Mouse (Mus musculus) urinary bladder, postnatal 10 days (tissue): ENCODE data around the gene Npw.
A peak's percentile ranks its signal among the peaks of the same experiment; 100 is the strongest.
"Not testable (repeated sequence)": the region's sequence is repeated elsewhere in the genome, so short reads cannot be mapped to it uniquely, and the experiment has no call there.

Experiments used
- DNase-seq: peaks from one replicate; pipeline ENCODE4 v3.0.0; 2022; ENCODE audit warnings: low spot score

The Npw gene

DNA sequence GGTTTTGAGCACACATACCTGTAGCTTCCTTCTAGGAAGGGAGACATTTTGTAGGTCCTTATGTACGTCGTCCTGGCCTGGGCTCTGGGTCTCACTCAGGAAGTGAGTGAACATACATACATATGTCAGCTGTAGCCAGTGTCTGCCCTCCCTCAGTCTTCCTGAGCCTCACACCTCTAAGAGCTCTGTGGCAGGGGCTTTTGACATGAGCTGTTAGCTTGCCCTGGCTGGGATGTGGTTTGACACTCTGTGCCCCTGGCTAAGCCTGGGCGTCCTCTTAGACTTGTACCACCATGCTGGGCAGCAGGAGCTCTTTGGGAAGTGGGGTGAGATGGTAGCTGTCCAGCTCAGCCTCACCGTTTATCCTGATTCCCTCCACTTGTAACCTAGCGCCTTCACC is 13.1 kb upstream of the Npw start:
- no peak for DNase-seq

DNA sequence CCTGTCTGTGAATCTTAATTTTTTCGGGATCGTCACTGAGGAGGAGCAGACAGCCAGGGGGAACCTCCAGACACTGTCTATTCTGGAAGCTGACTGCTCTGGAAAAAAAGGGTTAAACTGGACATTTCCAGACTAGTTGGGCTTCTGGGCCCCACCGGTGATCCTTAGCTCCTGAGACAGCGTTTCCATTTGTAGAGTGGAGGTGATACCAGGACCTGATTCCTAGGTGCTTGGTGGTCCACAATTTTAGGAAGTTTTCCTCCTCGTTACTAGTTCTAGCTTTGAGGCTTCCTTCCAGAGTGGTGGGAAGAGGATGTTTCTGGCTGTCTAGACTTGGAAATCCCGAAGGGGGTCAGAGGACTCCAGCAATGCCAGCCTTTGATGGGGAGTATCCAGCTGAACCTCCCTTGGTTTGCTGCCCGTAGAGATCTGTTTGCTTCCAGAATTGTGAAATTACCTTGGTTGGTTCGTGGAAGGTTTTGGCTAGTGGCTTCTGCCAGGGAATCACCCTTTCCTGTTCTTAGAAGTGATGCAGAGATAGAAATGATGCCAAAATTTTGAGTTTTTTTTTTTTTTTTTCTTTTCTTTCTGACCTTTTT is 12.1 kb upstream of the Npw start:
- DNase-seq = no peak

DNA sequence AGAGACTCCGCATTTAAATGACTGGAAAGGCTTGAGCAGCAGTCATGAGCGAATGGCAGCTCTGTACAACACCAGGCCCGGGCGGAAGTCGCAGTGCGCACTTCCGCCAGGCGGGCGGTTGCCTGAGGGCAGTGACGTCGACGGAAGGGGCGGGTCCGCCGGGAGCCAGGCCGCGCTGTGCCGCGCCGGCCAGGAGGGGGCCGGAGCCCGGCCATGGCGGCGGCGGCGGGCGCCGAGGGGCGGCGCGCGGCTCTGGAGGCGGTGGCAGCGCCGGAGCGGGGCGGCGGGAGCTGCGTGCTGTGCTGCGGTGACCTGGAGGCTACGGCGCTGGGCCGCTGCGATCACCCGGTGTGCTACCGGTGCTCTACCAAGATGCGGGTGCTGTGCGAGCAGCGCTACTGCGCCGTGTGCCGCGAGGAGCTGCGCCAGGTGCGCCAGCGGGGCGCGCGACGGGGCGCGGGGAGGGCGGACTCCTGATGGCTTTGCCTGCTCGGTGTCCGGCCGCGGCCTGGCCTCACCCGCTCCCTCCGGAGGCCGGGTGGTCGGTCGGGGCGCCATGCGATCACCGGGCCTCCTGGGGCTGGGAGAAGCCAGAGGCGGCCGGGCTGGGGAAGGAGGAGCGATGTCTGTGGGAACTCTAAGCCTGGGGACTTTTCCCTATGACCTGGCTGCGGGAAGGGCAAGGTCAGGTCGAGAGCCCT is 11.4 kb upstream of the Npw start, which contains the start of gene Zfp598:
Zfp598 (plus strand) TSS at position 143 of the 701 bp plus-strand sequence.
- DNase-seq = peak; percentile 85

DNA sequence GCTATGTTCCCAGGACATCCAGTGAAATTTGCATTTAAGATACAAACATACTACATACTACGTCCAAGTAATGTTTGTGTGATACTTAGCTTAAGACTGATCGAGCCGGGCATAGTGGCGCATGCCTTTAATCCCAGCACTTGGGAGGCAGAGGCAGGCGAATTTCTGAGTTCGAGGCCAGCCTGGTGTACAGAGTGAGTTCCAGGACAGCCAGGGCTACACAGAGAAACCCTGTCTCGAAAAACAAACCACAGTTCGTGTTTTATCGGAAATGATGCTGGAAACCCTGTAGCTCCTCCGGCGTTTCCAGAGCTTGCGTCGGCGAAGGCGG is 10.9 kb upstream of the Npw start:
- DNase-seq = not testable (repeated sequence)

DNA sequence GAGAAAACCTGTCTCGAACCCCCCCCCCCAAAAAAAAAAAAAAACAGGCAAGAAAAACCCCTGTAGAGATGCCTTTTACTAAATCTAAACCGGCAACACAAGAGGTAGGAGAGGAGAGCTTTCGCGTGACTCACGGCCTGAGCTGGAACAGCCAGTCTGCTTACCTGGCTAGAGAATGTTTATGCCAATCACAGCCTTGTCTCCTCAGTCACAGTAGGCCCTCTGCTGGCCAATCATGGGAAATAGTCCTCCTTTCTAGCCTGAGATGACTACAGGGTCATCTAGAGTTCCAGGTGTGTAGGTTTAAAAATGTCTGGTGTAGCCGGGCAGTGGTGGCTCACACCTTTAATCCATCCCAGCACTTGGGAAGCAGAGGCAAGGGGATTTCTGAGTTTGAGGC is 9.2 kb upstream of the Npw start:
- DNase-seq = no peak

DNA sequence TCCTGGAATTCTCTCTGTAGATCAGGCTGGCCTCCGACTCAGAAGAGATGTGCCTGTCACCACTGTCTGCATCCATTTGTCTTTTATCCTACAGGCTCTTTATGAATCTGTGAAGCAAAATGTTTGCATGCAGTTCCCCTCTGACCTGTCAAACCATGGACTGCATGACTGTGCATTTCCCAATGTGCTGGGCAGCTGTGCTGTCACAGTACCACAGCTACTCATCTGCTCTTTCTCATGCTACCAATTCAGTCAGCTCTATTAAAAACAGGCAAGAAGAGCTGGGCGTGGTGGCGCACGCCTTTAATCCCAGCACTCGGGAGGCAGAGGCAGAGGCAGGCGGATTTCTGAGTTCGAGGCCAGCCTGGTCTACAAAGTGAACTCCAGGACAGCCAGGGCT is 8.8 kb upstream of the Npw start:
- not testable (repeated sequence) for DNase-seq

DNA sequence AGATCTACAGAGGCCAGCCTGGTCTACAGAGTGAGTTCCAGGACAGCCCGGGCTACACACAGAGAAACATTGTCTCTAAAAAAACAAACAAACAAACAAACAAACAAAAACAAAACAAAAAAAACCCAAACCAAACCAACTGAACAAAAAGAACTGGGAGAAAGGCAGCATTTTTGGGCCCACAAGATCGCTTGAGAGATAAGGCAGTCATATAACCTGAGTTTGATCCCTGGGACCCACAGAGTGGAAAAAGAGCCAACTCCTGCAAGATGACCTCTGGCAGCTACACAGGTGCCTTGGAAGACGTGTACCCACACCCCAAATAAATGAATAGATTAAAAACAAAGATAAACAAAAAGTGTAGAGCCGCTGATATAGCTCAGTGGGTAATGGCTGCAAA is 3.3 kb downstream of the Npw start:
- DNase-seq = no peak

DNA sequence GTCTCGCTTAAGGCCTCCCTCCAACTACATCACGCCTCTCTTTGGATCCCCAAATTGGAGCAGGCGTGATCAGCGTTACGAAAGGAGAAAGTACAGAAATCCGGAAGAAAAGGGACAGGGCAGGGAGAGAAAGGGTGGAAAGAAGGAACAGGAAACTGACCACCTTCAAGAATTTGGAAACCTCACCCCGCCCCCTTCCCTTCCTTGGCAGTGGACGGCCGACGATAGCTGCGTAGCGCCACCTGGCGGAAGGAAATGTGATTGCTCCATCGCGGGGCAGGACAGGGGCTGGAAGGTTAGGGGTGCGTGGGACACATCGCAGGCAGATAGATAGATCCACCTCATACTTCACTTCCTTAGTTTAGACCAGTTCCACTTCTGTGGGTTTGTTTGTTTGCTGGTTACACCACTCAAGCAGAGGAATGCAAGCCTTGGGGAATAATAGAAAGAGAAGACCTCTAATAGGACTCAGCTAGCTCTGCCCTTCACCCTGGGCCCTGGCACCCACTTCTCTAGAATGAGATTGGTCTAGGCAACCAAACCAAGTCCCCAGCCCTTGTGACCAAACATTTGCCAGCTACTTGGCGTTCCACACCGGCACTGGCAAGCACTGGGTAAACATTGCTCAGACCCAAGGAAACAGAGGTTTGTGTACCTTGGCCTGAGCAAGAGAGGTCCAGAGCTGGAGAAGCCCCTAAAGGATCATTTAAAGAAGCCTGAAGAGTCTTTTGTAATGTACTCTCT is 4.1 kb downstream of the Npw start:
- DNase-seq = no peak

DNA sequence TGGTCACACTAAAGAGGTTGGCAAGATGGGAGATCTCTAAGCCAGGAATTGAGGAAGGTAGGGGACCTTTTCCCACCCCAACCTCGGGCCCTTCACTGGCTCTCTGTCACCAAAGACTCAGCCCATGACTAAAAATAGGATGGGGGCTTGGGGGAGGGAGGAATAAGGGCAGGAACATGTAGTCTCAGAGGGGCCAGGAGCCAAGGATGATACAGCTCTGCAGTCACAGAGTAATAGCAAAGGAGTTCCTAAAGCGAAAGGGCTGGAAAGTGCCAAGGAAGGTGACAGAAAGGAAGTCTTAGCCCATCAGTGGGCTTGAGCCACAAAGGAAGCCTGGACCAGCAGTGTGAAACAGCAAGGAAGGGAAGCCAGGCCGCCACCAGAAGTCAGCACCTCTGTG is 6.4 kb downstream of the Npw start:
- DNase-seq = no peak

DNA sequence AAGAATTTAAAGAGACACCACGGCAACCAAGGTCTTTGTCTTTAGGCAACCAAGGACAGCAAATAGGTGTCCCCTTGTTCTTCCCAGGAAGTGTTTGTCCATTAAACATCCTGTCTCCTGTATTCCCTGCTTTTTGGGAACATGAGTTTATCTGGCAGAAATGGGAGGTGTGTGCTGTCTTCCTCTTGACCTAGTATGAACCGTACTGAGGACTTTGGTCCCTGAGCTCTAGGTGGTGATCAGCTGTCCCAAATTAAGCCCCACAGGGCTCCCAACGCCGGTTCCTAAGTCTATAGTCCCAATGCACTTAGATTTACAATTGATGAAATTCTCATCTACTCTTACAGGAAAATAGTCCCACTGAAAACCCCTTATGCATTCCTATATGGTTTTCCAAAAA is 7.5 kb downstream of the Npw start:
- DNase-seq = no peak

DNA sequence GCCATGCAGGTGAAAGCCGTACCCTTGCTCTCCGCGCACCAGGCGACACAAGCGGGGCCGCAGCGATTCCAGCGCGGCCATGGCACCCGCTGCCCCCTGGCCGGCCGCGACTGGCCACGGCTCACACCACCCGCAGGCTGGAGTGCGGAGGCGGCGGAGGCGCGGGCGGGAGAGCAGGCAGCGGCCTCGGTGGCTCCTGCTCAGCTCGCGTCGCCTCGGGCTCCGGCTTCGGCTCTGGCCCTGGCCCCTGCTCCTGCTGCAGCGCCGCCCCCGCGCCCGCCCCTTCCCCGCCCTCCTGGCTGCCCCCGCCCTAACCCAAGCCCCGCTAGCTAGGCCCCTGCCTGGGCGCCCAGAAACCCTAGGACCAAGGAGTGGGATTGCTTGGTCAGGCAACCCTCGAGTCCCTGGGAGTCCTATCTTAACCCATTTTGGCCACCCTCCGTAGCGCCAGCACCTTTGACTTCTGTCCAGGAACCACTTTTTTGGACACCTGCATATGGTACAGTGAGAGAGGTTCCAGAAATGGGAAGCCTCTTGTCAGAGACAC is 8.1 kb downstream of the Npw start, which contains the start of gene Slc9a3r2:
Slc9a3r2 (minus strand) TSS at position 258 of the 547 bp plus-strand sequence.
- DNase-seq = no peak

DNA sequence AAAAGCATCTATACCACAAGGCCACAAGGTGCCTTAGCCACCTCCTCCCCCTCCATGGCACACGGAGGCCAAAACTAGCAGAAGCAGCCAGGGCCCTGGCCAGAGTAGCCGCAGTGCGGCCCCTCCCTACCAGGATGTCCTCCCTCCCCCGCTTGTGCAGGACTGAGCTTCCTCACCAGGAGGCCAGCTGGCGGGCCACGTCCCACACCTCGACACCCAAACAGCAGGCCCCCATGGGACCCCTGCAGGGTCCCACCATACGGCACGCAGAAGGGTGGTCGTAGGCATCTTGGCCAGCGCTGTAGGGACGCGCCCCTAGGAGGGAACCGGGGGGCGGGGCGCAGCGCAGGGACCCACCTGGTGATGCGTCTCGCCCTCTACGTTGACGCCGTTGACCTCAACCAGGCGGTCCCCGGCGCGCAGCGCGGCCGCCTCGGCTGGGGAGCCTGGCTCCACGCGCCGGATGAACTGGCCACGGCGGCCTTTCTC is 8.6 kb downstream of the Npw start:
- DNase-seq = no peak

DNA sequence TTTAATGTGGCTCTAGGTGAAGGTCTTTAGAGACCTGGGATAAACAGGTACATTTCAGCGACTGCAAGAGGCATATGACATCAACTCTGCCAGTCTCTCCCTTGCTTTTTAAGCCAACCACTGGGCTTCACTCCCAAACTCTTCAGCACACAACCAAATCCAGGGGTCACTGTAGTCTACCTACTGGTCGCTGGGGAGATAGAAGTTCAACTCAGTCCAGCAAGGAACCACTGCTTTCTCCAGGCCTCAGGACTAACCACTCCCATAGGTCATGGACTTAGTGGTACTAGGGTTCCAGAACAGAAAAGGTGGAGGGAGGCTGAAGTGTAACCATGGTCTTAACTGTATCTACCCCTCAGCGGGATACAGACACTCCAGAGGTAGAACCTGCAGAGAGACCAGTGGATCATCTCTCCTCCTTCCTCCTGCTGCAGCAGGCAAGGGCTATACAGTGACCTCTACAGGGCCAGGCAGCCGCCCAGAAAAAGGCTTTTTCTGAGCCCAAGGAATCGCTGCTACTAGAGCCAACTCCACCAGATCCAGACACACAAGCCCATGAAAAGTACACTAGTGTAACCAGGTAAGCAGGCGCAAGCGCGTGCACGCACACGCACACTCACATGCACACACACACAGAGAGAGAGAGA is 9.4 kb downstream of the Npw start:
- DNase-seq = no peak

DNA sequence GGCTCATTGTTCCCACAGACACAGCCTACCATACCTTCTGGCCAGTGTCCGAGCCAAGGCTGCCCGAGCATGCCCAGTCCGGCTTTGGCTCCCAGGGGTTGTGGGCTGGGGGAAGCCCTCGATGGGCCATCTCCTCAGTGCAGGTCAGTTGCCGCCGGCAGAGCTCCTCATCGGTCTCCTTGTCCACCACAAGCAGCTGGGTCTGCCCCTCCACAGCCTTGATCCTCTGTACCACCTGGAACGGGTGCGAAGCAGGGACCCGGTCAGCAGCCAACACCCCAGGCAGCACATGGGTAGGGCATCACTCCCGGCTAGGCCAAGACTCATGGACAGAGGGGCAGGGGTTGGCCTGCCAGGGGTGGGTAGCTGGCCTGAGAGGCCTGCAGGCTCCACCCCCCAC is 10.8 kb downstream of the Npw start:
- no peak for DNase-seq

DNA sequence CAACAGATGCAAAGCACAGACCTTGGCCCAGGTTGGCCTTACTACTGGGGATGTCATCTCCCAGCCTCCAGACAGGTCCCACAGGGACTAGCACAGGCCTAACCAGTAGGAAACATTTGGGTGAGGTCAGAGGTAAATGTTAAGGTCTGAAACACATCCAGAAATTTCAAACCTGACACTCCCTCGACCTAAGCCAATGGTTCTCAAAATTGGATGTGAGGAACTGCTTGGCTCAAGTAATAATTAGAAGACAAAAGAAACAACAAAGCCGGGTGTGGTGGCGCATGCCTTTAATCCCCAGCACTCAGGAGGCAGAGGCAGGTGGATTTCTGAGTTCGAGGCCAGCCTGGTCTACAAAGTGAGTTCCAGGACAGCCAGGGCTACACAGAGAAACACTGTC is 11.9 kb downstream of the Npw start:
- no peak for DNase-seq

DNA sequence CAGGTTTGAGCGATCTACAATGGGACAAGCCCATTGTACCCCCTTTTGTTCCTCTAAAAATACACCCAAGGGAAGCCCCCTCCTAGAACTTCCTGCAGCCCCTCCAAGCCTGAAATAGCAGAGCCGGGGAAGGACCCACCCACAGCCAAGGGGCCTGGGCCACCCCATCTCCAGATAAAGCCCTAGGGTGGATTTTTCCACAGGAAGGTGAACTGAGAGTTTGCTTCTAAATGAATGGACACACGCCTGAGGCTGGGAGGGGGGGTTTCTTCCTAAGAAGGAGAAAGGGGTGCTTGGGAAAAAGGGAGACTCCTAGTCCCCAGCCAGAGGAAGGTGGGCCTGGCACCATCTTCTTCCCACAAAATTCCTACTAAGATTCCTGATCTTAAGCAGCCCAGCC is 12.3 kb downstream of the Npw start:
- DNase-seq = no peak

DNA sequence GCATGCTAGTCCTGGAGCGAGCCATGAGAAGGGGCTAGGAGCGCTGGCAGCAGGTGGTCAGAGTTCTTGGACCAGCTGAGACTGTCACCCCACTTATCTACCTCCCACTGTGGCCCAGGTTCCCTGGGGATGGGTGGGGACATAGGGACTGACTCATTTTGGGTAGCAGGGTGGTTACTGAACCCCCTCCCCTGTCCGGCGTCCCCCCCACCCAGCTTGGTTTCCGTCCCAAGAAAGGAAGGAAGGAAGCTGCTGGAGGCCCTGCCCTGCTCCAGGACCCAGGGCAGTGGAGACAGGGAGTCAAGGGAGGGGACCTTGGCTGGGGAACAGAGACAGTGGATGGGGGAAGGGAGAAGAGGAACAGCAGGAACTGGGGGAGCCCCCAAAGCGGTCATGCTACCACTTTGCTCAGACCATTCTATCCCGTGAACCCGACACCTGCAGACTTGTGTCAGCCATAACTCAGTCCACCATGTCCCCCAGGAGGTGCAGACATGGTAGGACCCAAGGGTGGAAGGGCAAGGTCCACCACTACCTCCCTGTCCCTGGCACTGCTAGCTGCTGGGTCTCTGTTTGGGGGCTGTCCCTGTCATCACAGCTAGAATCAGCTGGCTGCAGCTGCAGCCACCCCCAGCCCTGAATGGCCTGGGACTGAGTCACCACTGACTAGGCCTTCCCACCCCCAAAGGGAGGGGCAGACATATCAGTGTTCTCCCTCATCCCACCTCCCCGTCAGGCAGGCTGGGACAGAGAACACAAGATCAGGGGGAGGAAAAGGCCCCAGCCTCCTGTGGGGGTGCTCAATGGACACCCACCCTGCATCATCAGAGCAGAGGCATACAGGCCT is 13.2 kb downstream of the Npw start:
- DNase-seq = no peak

DNA sequence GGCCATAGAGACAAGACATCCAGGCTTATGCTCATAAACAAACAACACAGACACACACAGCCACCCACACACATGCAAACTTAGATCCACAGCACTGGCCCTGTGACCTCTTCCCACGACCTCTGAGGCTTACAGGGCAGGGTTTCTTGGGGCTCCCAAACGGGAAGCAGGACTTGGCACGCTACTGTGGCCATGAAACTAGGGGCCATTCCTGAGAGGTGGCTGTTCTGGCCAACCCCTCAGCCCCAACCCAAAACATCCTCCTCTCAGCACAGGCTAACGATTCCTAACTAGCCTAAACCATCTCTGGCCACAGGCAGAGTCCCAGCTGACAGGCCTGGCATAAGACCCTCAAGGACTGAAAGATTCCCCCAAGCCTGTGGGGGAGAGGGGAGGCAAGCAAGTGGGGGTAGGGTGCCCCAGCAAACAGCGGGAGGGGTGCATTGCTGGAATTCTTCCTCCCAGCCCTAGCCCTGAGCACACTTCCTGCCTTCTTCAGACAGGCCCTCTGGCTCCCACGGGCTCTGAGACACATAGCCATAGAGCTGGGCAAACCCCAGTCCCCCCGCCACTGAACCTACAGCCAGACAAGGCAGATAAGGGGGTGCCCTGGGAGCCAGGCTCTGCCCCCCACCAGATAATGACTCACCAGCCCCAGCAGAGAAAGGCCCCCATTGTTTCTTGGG is 14.1 kb downstream of the Npw start:
- DNase-seq = no peak

DNA sequence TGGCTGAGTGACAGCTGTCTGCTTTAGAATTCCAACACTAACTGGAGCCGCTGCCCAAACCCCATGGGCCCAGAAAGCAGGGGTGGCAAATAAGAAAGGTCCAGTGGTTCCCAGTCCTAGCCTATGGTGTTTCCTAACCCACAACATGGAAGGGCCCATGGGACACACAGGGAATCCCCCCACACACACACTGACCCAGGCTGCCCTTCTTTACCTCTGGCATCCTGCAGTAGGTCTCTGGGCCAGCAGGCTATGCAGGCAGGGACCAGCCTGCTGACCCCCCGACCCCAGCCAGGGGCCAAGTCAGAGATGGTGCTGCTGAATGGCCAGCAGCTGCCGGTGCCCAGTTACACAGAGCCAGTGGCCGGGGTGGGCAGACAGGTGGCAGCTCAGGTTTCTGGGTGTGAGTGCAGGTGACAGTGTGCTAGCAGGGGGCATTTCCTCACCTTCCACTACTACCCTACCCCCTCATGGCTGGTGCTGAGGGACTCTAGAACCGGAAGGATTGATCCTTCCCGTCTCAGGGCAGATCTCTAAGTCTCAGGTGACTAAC is 15.4 kb downstream of the Npw start:
- no peak for DNase-seq

DNA sequence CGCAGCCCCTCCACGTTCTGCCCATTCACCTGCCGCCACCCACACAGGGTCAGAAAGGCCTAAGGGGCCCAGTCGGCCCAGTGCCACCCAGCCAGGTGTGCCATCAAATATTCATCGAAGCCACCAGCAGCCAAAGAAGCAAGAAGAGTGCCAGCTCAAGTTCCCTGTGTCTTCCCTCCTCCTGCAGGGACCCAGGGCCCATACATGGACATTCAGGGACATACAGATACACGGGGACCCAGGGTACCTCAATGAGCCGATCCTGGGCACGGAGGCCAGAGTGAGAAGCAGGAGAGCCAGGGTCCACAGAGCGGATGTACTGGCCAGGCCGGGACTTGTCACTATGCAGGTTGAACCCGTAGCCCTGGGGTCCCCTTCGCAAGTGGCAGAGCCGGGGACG is 16.3 kb downstream of the Npw start:
- DNase-seq = no peak

DNA sequence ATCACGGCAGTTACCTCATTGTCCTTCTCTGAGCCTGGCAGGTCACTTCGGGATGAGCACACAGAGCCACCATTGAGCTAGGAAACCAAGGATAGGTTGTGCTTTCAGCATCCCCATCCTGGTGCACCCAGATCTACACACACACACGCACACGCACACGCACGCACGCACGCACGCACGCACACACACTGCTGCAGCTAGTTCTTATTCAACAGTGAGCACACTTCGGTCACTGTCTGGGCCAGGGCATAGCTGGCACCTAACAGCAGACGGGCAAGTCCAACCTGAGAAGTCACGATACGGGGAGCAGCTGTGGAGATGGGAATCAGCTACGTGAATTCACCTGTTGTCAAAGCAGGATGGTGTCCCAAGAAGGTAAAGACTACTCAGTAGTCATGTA is 17.7 kb downstream of the Npw start:
- DNase-seq = no peak
